Mouse (Mus musculus) embryonic facial prominence, embryonic 12.5 days (tissue): ENCODE results near the gene Herc3. TPM values are rescaled to one million over a fixed set of nuclear protein-coding genes. Genes with fewer than 3 reads are reported as not detected.

ENCODE experiments used
- ATAC-seq: fragments of 200-750 bp; cut with Nextera tagmentation; 2 replicates; pipeline ENCODE4 v1.8.0; 2017; ENCODE audit not compliant: insufficient number of reproducible peaks, insufficient read depth, low FRiP score, low TSS enrichment
- H3K27ac ChIP-seq: fragments of 300-500 bp; sonication (generic); 2 replicates; pipeline ENCODE4 v1.5.1; 2016; ENCODE audit warnings: mild to moderate bottlenecking
- H3K27me3 ChIP-seq: fragments of 300-500 bp; sonication (generic); 2 replicates; pipeline ENCODE4 v1.6.1; 2016; ENCODE audit warnings: mild to moderate bottlenecking, moderate library complexity
- H3K36me3 ChIP-seq: fragments of 300-500 bp; sonication (generic); 2 replicates; pipeline ENCODE4 v1.6.1; 2016; ENCODE audit warnings: mild to moderate bottlenecking
- H3K4me1 ChIP-seq: fragments of 300-500 bp; sonication (generic); 2 replicates; pipeline ENCODE4 v1.6.1; 2016
- H3K4me2 ChIP-seq: fragments of 300-500 bp; sonication (generic); replicated peaks from 2 replicates; pipeline ENCODE4 v1.6.1; 2016; ENCODE audit warnings: mild to moderate bottlenecking, moderate library complexity
- H3K4me3 ChIP-seq: fragments of 300-500 bp; sonication (generic); 2 replicates; pipeline ENCODE4 v1.5.1; 2016; ENCODE audit warnings: mild to moderate bottlenecking
- H3K9ac ChIP-seq: fragments of 300-500 bp; sonication (generic); 2 replicates; pipeline ENCODE4 v1.6.1; 2016; ENCODE audit warnings: mild to moderate bottlenecking, moderate library complexity
- H3K9me3 ChIP-seq: fragments of 300-500 bp; sonication (generic); 2 replicates; pipeline ENCODE4 v1.6.1; 2016; ENCODE audit warnings: mild to moderate bottlenecking, moderate library complexity
- WGBS: fragments of 180-500 bp; shearing (Covaris S2); methylation state at CpG from one replicate; pipeline ENCODE4 v1.1.7; 2016; 5-methylcytosine and 5-hydroxymethylcytosine counted together
- polyA plus RNA-seq: library from polyadenylated mRNA; unstranded; fragments of >200 nt; fragmentation: Nextera tagmentation; extraction: Ambion mirVana; gene quantifications from 2 replicates; pipeline ENCODE4 v1.2.1, GENCODE M21; 2016

Herc3 gene
- polyA plus RNA-seq, 1 experiment from 2014 or later: 11.1 TPM

GRCm38 (mm10) chr6:58946840-58947239 is 115.6 kb downstream of the Herc3 start:
- Histone ChIP-seq H3K9me3 (no peaks in the 10 kb centered on the region), H3K4me2 (no peak overlapping the region), H3K36me3 (no peaks in the 10 kb centered on the region), H3K27ac (no peak overlapping the region), H3K27me3 (no peaks in the 10 kb centered on the region), H3K4me3 (no peak overlapping the region), H3K9ac (no peak overlapping the region), H3K4me1 (no peaks in the 10 kb centered on the region)
- 77% methylated on average over 4 of the region's 4 CpGs for WGBS
- no peak for ATAC-seq

- Histone ChIP-seq H3K9me3 (no peaks in the 10 kb centered on the region), H3K36me3 (no peaks in the 10 kb centered on the region), H3K4me1 (no peaks in the 10 kb centered on the region), H3K27me3 (no peaks in the 10 kb centered on the region), H3K27ac (no peak overlapping the region), H3K9ac (no peak overlapping the region), H3K4me2 (no peak overlapping the region), H3K4me3 (no peak overlapping the region)
- ATAC-seq: no peak
- 96% methylated on average over 1 of the region's 1 CpGs for WGBS
Observed at GRCm38 (mm10) chr6:58950410-58950809, 119.1 kb downstream of the Herc3 start.

- no peaks in the 10 kb centered on the region for H3K4me1 ChIP-seq
- H3K9ac ChIP-seq: no peak overlapping the region
- no peaks in the 10 kb centered on the region for H3K36me3 ChIP-seq
- H3K4me2 ChIP-seq: no peak overlapping the region
- no peaks in the 10 kb centered on the region for H3K9me3 ChIP-seq
- ATAC-seq: no peak
- H3K27me3 ChIP-seq: no peaks in the 10 kb centered on the region
- WGBS: 34% methylated on average over 2 of the region's 2 CpGs
- H3K4me3 ChIP-seq: no peak overlapping the region
- H3K27ac ChIP-seq: no peak overlapping the region
Observed at GRCm38 (mm10) chr6:58951128-58951992, 120.1 kb downstream of the Herc3 start.

- H3K27ac ChIP-seq: no peak overlapping the region
- peaks cover 4% of the 10 kb centered on the region; the same call in 1 of the 2 replicates for H3K4me1 ChIP-seq
- no peak for ATAC-seq
- H3K9ac ChIP-seq: no peak overlapping the region
- H3K27me3 ChIP-seq: no peaks in the 10 kb centered on the region
- 81% methylated on average over 2 of the region's 2 CpGs for WGBS
- no peak overlapping the region for H3K4me3 ChIP-seq
- no peaks in the 10 kb centered on the region for H3K36me3 ChIP-seq
- H3K4me2 ChIP-seq: no peak overlapping the region
- H3K9me3 ChIP-seq: no peaks in the 10 kb centered on the region
Observed at GRCm38 (mm10) chr6:58960523-58960922, 129.3 kb downstream of the Herc3 start.

GRCm38 (mm10) chr6:58962691-58963090 is 131.4 kb downstream of the Herc3 start:
- Histone ChIP-seq H3K27me3 (no peaks in the 10 kb centered on the region), H3K27ac (no peak overlapping the region), H3K4me3 (no peak overlapping the region), H3K36me3 (no peaks in the 10 kb centered on the region), H3K4me2 (no peak overlapping the region), H3K4me1 (peaks cover 5% of the 10 kb centered on the region; the same call in 1 of the 2 replicates), H3K9ac (no peak overlapping the region), H3K9me3 (no peaks in the 10 kb centered on the region)
- WGBS: 83% methylated on average over 5 of the region's 5 CpGs
- ATAC-seq: no peak

- no peaks in the 10 kb centered on the region for H3K9me3 ChIP-seq
Observed at GRCm38 (mm10) chr6:58964091-58964490, 132.8 kb downstream of the Herc3 start.

GRCm38 (mm10) chr6:58964565-58964964 is 133.3 kb downstream of the Herc3 start:
- no peak for ATAC-seq
- H3K27ac ChIP-seq: no peak overlapping the region
- no peaks in the 10 kb centered on the region for H3K36me3 ChIP-seq
- no peaks in the 10 kb centered on the region for H3K9me3 ChIP-seq
- H3K27me3 ChIP-seq: no peaks in the 10 kb centered on the region
- no peak overlapping the region for H3K4me3 ChIP-seq
- peaks cover 5% of the 10 kb centered on the region; the same call in 1 of the 2 replicates for H3K4me1 ChIP-seq
- no peak overlapping the region for H3K4me2 ChIP-seq
- no peak overlapping the region for H3K9ac ChIP-seq

More at GRCm38 (mm10) chr6:58964091-58964490, 132.8 kb downstream of the Herc3 start:
- no peaks in the 10 kb centered on the region for H3K36me3 ChIP-seq
- peaks cover 5% of the 10 kb centered on the region; the same call in 1 of the 2 replicates for H3K4me1 ChIP-seq
- H3K4me3 ChIP-seq: no peak overlapping the region
- H3K4me2 ChIP-seq: no peak overlapping the region
- no peak overlapping the region for H3K27ac ChIP-seq
- H3K9ac ChIP-seq: no peak overlapping the region
- no peaks in the 10 kb centered on the region for H3K27me3 ChIP-seq
- 94% methylated on average over 2 of the region's 2 CpGs for WGBS
- ATAC-seq: no peak

GRCm38 (mm10) chr6:58965071-58965831 is 134.0 kb downstream of the Herc3 start:
- 23% methylated on average over 12 of the region's 12 CpGs for WGBS
- H3K27me3 ChIP-seq: no peaks in the 10 kb centered on the region
- no peaks in the 10 kb centered on the region for H3K36me3 ChIP-seq
- H3K9me3 ChIP-seq: no peaks in the 10 kb centered on the region
- H3K9ac ChIP-seq: no peak overlapping the region
- H3K4me2 ChIP-seq: peak overlapping the region; percentile 7; the same call in 1 of the 2 replicates
- no peak overlapping the region for H3K27ac ChIP-seq
- ATAC-seq: no peak
- peaks cover 5% of the 10 kb centered on the region; the same call in 1 of the 2 replicates for H3K4me1 ChIP-seq
- H3K4me3 ChIP-seq: no peak overlapping the region

- Histone ChIP-seq H3K9ac (no peak overlapping the region), H3K27ac (no peak overlapping the region), H3K4me1 (peaks cover 5% of the 10 kb centered on the region; the same call in 1 of the 2 replicates), H3K4me3 (no peak overlapping the region), H3K4me2 (no peak overlapping the region), H3K36me3 (no peaks in the 10 kb centered on the region), H3K27me3 (no peaks in the 10 kb centered on the region), H3K9me3 (no peaks in the 10 kb centered on the region)
- WGBS: 86% methylated on average over 3 of the region's 3 CpGs
- no peak for ATAC-seq
Observed at GRCm38 (mm10) chr6:58968272-58968671, 137.0 kb downstream of the Herc3 start.

Other genes starting within 250 kb of the Herc3 start
- gene Abcg2, start 246.9 kb upstream of the Herc3 start, polyA plus RNA-seq: 54.2 and 61.9 TPM in 2 replicates
- 4.7 and 5.9 TPM in 2 replicates for gene Nap1l5, start 75.6 kb downstream of the Herc3 start, polyA plus RNA-seq
- 5.7 and 6.7 TPM in 2 replicates for gene Fam13a, start 193.1 kb downstream of the Herc3 start, polyA plus RNA-seq